Mouse (Mus musculus) frontal cortex, postnatal 36 days (tissue): ENCODE data around the gene Atg9b.

Experiments
- DNase-seq, 2 experiments: peaks; one replicate each; pipeline ENCODE4 v3.0.0; 2022; ENCODE audit warnings: low spot score in 2 of 2

Gene Atg9b

GRCm38 (mm10) chr5:24350531-24351250 lies 41.3 kb downstream of the Atg9b start:
- no peak for DNase-seq

- DNase-seq, result no peak
These were observed 41.9 kb downstream of the Atg9b start for GRCm38 (mm10) chr5:24350073-24350472.

GRCm38 (mm10) chr5:24348546-24348945 lies 43.4 kb downstream of the Atg9b start:
- DNase-seq, result no peak

- DNase-seq, result peak; percentile 51 to 66
These were observed 43.8 kb downstream of the Atg9b start for GRCm38 (mm10) chr5:24348128-24348527.

- no peak for DNase-seq
These were observed 44.6 kb downstream of the Atg9b start for GRCm38 (mm10) chr5:24347186-24347875.

- no peak for DNase-seq
These were observed 45.6 kb downstream of the Atg9b start for GRCm38 (mm10) chr5:24346313-24346712.

- DNase-seq, result no peak
These were observed 47.4 kb downstream of the Atg9b start for GRCm38 (mm10) chr5:24344477-24345051.

- no peak for DNase-seq
These were observed 47.9 kb downstream of the Atg9b start for GRCm38 (mm10) chr5:24343977-24344436.

- no peak for DNase-seq
These were observed 48.6 kb downstream of the Atg9b start for GRCm38 (mm10) chr5:24343379-24343778.

- DNase-seq, result no peak
These were observed 49.0 kb downstream of the Atg9b start for GRCm38 (mm10) chr5:24342966-24343365.

- DNase-seq, result no peak
These were observed 49.6 kb downstream of the Atg9b start for GRCm38 (mm10) chr5:24342205-24342963.

- no peak for DNase-seq
These were observed 54.1 kb downstream of the Atg9b start for GRCm38 (mm10) chr5:24337821-24338220.

GRCm38 (mm10) chr5:24337366-24337765 lies 54.6 kb downstream of the Atg9b start:
- DNase-seq, result no peak

GRCm38 (mm10) chr5:24335888-24336511 lies 55.9 kb downstream of the Atg9b start:
- DNase-seq, result peak in 1 of 2 experiments; percentile 49

GRCm38 (mm10) chr5:24334749-24335148 lies 57.2 kb downstream of the Atg9b start:
- no peak for DNase-seq
